Mouse (Mus musculus) embryonic facial prominence, embryonic 12.5 days (tissue): ENCODE data around the gene Nup205. TPM values are rescaled to one million over a fixed set of nuclear protein-coding genes. Genes with fewer than 3 reads are reported as not detected.
A peak's percentile ranks its signal among the peaks of the same experiment; 100 is the strongest.

Source experiments
- ATAC-seq: fragments of 200-750 bp; cut with Nextera tagmentation; 2 replicates; pipeline ENCODE4 v1.8.0; 2017; ENCODE audit not compliant: insufficient number of reproducible peaks, insufficient read depth, low FRiP score, low TSS enrichment
- H3K27ac ChIP-seq: fragments of 300-500 bp; sonication (generic); 2 replicates; pipeline ENCODE4 v1.5.1; 2016; ENCODE audit warnings: mild to moderate bottlenecking
- H3K27me3 ChIP-seq: fragments of 300-500 bp; sonication (generic); 2 replicates; pipeline ENCODE4 v1.6.1; 2016; ENCODE audit warnings: mild to moderate bottlenecking, moderate library complexity
- H3K36me3 ChIP-seq: fragments of 300-500 bp; sonication (generic); 2 replicates; pipeline ENCODE4 v1.6.1; 2016; ENCODE audit warnings: mild to moderate bottlenecking
- H3K4me1 ChIP-seq: fragments of 300-500 bp; sonication (generic); 2 replicates; pipeline ENCODE4 v1.6.1; 2016
- H3K4me2 ChIP-seq: fragments of 300-500 bp; sonication (generic); replicated peaks from 2 replicates; pipeline ENCODE4 v1.6.1; 2016; ENCODE audit warnings: mild to moderate bottlenecking, moderate library complexity
- H3K4me3 ChIP-seq: fragments of 300-500 bp; sonication (generic); 2 replicates; pipeline ENCODE4 v1.5.1; 2016; ENCODE audit warnings: mild to moderate bottlenecking
- H3K9ac ChIP-seq: fragments of 300-500 bp; sonication (generic); 2 replicates; pipeline ENCODE4 v1.6.1; 2016; ENCODE audit warnings: mild to moderate bottlenecking, moderate library complexity
- H3K9me3 ChIP-seq: fragments of 300-500 bp; sonication (generic); 2 replicates; pipeline ENCODE4 v1.6.1; 2016; ENCODE audit warnings: mild to moderate bottlenecking, moderate library complexity
- WGBS: fragments of 180-500 bp; shearing (Covaris S2); methylation state at CpG from one replicate; pipeline ENCODE4 v1.1.7; 2016; 5-methylcytosine and 5-hydroxymethylcytosine counted together
- polyA plus RNA-seq: library from polyadenylated mRNA; unstranded; fragments of >200 nt; fragmentation: Nextera tagmentation; extraction: Ambion mirVana; gene quantifications from 2 replicates; pipeline ENCODE4 v1.2.1, GENCODE M21; 2016

Gene Nup205
- polyA plus RNA-seq, 1 experiment from 2014 or later, result 45.1 TPM

DNA sequence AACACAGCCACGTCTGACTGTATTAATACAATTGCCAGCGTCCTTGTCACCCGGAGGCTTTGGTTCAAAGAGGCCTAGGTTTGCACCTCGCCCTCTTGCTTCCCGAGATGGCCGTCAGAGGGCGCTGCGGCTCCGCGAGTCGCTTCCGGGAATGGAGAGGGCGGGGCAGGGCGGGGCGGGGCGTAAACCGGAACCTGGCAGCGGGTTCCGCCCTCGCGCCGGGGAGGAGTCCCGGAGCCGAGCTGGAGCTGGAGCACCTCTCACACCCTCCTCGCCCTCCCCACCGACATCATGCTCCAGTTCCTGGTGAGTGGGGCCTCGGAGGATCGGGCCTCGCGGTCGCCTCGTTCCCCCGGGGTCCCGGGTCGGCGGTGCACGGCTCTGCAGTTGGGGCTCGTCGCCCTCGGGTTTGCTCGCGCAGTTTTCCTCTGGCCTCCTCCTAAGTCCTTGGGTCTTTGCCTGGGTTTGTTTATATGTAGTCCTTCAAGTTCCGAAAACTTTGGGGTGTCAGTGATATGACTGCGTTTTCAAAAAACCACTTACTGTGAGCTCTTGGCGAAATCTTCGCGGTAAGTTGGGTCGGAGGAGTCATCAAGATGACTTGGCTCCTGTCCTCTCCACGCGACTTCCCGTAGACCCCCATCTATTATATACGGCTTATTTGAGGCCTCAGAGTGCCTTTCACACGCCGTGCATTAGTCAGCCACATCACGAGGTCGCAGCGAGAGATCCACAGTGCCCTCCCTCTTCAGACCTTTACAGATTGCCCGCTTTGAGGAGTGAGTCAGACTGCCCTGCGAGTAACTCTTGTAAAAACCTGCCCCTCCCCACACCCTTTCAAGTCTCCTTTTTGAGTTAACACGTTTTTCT is 75.5 kb downstream of the Nup205 start:
- Histone ChIP-seq H3K4me3 (peak overlapping the region; percentile 80), H3K27ac (peak overlapping the region; percentile 86), H3K4me1 (peaks cover 35% of the 10 kb centered on the region), H3K4me2 (peak overlapping the region; percentile 72), H3K9me3 (no peaks in the 10 kb centered on the region), H3K36me3 (no peaks in the 10 kb centered on the region), H3K9ac (peak overlapping the region; percentile 86), H3K27me3 (no peaks in the 10 kb centered on the region)
- 1% methylated on average over 59 of the region's 60 CpGs for WGBS
- ATAC-seq, result peak; percentile 87

DNA sequence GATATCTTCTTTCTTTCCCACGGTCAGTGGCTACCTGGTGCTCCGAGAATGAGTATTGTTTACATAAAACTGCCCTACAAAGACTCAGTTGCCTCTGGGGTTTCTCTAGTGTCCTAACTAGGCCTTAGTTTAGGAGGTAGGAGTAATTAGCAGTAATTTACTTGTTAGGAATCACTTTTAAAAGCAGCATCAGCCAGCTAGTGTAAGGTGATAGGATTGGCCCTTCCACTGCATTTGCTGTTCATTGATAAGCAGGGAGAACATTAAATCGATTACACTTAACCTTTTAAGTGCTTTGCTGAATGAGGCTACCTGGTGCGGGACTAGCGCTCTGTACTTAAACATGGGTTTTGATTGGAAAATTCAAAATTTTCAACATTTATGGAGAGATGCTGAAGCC is 76.3 kb downstream of the Nup205 start:
- Histone ChIP-seq H3K4me3 (peak overlapping the region; percentile 80), H3K27me3 (no peaks in the 10 kb centered on the region), H3K9ac (peak overlapping the region; percentile 86), H3K36me3 (no peaks in the 10 kb centered on the region), H3K4me2 (peak overlapping the region; percentile 72), H3K9me3 (no peaks in the 10 kb centered on the region), H3K4me1 (peaks cover 37% of the 10 kb centered on the region), H3K27ac (no peak overlapping the region)
- no peak for ATAC-seq
- WGBS, result 38% methylated on average over 5 of the region's 5 CpGs

DNA sequence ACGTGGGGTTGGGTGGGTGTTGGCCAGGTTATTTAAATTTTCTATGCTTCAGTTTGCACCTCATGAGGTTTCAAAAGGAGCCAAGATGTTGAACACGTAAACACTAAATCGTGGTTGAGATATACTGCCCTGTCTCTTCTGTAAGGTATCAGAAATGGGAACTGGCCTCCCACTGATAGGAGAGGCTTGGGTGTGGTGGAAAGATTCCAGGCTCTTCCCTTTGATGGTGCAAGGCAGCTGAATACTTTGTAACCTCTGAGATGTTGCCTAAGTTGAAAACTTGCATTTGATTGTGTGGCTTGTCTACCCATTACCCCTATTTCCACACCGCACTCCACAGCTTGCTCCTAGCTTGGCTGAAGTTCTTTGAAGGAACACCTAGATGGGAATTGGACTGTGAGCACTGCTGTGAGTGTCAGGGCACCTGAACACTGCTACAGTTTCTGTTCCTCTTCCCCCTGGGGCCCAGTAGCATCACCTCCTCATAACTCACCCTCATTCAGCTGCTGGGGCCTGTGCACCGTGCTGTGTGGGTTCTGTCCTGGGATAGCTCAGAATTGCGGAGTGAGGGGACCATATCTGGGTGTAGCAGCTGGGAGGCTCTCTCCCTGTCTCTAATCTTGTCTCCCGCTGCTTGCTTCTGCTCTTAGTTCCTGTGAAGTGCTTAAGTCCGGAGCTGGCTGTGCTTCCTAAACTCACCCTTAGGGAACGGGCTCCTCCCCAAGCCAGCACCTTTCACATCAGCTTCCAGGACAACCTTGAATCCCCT is 77.1 kb downstream of the Nup205 start:
- 51% methylated on average over 9 of the region's 9 CpGs for WGBS
- Histone ChIP-seq H3K4me1 (peaks cover 37% of the 10 kb centered on the region), H3K27ac (peak overlapping the region; percentile 4), H3K9me3 (no peaks in the 10 kb centered on the region), H3K4me2 (peak overlapping the region; percentile 72), H3K27me3 (no peaks in the 10 kb centered on the region), H3K9ac (peak overlapping the region; percentile 11), H3K36me3 (no peaks in the 10 kb centered on the region), H3K4me3 (peak overlapping the region; percentile 80)
- no peak for ATAC-seq

DNA sequence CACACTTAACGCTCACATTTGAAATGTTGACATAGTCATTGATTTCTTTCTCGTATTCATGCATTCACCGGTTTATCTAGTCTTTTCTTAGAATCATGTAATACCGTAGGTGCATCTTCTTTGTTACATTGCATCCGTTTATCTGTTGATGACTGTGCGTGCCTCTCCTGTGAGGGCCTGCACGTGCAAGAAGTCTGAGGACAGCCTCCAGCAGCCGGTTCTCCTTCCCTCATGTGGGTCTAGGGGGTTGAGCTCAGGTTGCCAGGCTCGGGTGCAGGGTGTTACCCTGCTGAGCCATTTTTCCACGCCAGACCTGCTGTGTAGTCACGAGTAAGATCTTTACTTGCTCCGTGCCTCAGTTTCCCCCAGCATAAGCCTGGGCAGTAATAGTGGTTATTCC is 77.8 kb downstream of the Nup205 start:
- H3K27ac ChIP-seq, result no peak overlapping the region; the same call in 1 of the 2 replicates
- no peaks in the 10 kb centered on the region for H3K9me3 ChIP-seq
- no peaks in the 10 kb centered on the region for H3K27me3 ChIP-seq
- ATAC-seq, result no peak
- no peak overlapping the region for H3K9ac ChIP-seq
- H3K36me3 ChIP-seq, result no peaks in the 10 kb centered on the region
- H3K4me1 ChIP-seq, result peaks cover 37% of the 10 kb centered on the region
- no peak overlapping the region; the same call in 1 of the 2 replicates for H3K4me3 ChIP-seq
- H3K4me2 ChIP-seq, result peak overlapping the region; percentile 72
- WGBS, result 66% methylated on average over 12 of the region's 12 CpGs

DNA sequence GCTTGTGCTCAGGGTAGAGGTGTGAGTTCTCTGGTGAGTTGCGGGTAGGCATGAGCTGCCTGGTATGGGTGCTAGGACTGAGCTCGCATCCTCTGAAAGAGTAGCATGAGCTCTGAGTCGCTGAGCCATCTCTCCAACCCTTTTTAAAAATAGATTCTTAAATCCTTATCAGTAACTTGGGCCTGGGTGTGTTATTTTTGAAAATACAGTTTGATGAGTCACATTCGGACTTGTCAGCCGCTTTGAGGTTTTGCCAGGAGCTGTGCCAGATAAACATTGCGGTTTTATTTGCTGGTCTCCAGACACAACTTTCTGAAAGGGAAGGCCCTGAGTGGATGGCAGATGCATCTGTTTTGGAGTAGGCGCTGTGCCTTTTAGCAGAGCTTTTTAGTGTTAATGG is 79.5 kb downstream of the Nup205 start:
- H3K4me2 ChIP-seq, result no peak overlapping the region
- no peak overlapping the region for H3K9ac ChIP-seq
- WGBS, result 86% methylated on average over 7 of the region's 7 CpGs
- H3K4me3 ChIP-seq, result no peak overlapping the region
- H3K36me3 ChIP-seq, result peaks cover 11% of the 10 kb centered on the region
- no peak for ATAC-seq
- H3K27me3 ChIP-seq, result no peaks in the 10 kb centered on the region
- H3K9me3 ChIP-seq, result no peaks in the 10 kb centered on the region
- peaks cover 37% of the 10 kb centered on the region for H3K4me1 ChIP-seq
- no peak overlapping the region for H3K27ac ChIP-seq

DNA sequence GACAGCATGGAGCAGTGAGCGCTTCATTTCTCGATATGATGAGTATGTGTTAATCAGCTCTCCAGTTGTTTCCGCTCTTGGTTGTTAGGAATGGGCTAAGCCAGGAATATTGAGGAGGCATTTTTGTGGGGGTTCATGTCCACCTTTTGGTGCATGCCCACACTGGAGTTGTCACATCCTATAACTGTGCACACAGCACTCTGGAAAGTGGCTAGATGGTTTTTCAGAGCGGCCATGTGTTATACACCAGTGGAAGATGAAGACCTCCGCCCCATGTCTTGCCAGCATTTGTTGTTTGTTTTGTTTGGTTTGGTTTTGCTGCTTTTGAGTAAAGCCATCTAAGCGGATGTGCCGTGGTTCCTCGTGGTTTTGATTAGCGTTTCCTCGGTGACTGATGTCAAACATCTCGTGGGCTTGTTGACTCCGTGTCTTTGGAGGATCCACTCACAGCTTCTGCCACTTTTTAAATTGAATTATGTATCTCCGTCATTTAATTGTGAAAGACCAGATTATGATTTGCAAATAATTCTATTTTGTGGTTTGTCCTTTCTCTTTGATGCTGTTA is 80.5 kb downstream of the Nup205 start:
- peaks cover 37% of the 10 kb centered on the region for H3K4me1 ChIP-seq
- 71% methylated on average over 13 of the region's 13 CpGs for WGBS
- no peaks in the 10 kb centered on the region for H3K9me3 ChIP-seq
- no peak overlapping the region for H3K9ac ChIP-seq
- H3K36me3 ChIP-seq, result peaks cover 20% of the 10 kb centered on the region
- no peak for ATAC-seq
- no peak overlapping the region for H3K4me3 ChIP-seq
- H3K4me2 ChIP-seq, result no peak overlapping the region
- H3K27ac ChIP-seq, result no peak overlapping the region
- no peaks in the 10 kb centered on the region for H3K27me3 ChIP-seq

DNA sequence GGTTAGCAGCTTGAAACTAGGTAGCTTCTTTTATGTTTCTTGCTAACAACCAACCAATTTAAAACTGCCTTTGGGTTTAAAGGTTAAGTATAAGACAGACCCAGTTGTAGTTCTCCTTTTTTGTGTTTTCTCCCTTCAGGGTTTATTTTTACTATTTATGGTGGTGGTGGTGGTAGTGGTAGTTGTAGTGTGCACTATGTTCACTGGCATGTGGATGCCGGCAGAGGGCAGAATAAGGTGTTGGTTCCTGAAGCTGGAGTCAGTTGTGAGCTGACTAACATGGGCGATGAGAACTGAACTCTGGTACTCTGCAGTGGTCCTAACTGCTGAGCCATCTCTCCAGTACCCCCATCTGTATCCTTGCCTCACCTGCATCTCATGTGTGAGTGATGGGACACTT is 81.7 kb downstream of the Nup205 start:
- Histone ChIP-seq H3K4me3 (no peak overlapping the region), H3K9me3 (no peaks in the 10 kb centered on the region), H3K27ac (no peak overlapping the region), H3K9ac (no peak overlapping the region), H3K4me2 (no peak overlapping the region), H3K4me1 (peaks cover 31% of the 10 kb centered on the region), H3K27me3 (no peaks in the 10 kb centered on the region), H3K36me3 (peaks cover 29% of the 10 kb centered on the region)
- 92% methylated on average over 2 of the region's 2 CpGs for WGBS
- no peak for ATAC-seq

DNA sequence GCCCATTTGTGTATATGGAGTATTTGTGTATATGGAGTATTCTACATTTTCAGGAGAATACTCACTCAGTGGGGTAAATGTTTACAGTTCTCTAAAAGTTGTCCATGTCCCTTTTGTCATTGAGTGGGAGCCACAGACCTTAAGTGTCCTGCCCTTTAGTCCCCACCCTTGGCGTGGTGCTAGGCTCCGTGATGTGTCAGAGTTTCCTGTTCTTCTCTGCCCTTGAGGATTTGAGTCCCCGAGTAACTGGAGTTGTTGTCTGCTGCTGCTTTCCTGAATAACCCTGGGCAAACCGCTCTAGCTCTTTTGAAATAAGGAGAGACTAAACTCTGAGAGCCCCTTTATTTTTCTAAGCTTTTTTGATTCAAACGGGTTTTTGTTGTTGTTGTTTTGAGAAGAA is 82.3 kb downstream of the Nup205 start:
- no peaks in the 10 kb centered on the region for H3K9me3 ChIP-seq
- WGBS, result 73% methylated on average over 5 of the region's 5 CpGs
- H3K4me1 ChIP-seq, result peaks cover 25% of the 10 kb centered on the region
- H3K9ac ChIP-seq, result no peak overlapping the region
- H3K27me3 ChIP-seq, result no peaks in the 10 kb centered on the region
- no peak overlapping the region for H3K4me2 ChIP-seq
- H3K27ac ChIP-seq, result no peak overlapping the region
- H3K36me3 ChIP-seq, result peaks cover 29% of the 10 kb centered on the region
- H3K4me3 ChIP-seq, result no peak overlapping the region
- ATAC-seq, result no peak

DNA sequence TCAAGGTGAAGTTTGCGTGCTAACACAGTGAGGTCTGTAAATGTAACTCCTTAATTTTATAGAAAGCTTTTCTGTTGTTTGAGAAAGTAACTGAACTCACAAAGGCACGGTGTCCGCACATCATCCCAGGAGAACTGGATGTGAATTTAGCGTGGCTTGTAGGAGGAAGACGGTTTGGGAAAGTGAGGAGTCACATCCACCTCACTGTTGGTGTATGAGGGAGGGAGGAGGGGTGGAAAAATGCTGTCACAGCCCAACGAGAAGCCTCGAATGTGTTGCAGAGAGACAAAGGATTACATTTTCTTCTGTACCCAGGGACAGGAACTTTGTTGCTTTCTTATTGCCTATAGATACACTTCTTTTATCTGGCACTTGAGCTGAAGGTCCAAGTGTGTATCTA is 83.3 kb downstream of the Nup205 start:
- H3K36me3 ChIP-seq, result peaks cover 31% of the 10 kb centered on the region
- H3K9me3 ChIP-seq, result no peaks in the 10 kb centered on the region
- no peak overlapping the region for H3K4me2 ChIP-seq
- no peaks in the 10 kb centered on the region for H3K27me3 ChIP-seq
- no peak for ATAC-seq
- peaks cover 15% of the 10 kb centered on the region for H3K4me1 ChIP-seq
- H3K4me3 ChIP-seq, result no peak overlapping the region
- no peak overlapping the region for H3K27ac ChIP-seq
- WGBS, result 88% methylated on average over 7 of the region's 7 CpGs
- H3K9ac ChIP-seq, result no peak overlapping the region

DNA sequence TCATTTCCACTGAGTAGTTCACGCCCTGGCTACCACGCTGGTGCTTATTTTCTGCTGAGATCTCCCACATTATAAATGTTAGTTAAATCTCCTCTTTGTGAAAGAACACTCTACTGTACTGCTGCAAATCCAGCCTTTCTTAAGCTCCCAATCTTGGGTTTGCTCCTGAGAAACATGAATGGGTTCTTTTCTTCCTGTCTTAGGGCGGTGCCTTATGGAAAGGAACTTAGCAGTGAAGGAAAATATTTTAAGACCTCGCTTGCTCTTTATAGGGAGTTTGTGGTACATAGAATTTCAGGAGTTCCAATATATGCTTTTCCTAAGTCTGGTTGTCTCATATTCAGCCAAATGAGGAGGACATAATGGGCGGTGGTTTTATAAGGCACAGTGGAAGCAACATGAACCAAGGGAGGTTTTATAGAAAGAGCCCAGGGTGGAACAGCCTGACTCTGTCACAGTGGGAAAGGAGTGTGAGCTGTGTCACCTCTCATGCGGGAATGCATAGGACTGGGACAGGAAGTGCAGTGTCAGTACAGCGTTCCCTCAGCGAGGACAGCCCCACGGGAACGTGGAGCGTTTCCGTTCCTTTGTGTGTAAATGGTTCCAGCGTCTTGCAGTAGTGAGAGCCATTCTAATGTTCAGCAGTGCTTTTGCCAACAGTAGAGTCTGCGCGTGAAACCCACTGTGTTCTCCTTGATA is 88.5 kb downstream of the Nup205 start:
- ATAC-seq, result no peak
- no peak overlapping the region for H3K9ac ChIP-seq
- no peaks in the 10 kb centered on the region for H3K9me3 ChIP-seq
- H3K36me3 ChIP-seq, result peaks cover 26% of the 10 kb centered on the region
- peak overlapping the region; percentile 61; the same call in 1 of the 2 replicates for H3K27ac ChIP-seq
- H3K27me3 ChIP-seq, result no peaks in the 10 kb centered on the region
- no peak overlapping the region for H3K4me2 ChIP-seq
- 81% methylated on average over 15 of the region's 15 CpGs for WGBS
- no peak overlapping the region for H3K4me3 ChIP-seq
- no peaks in the 10 kb centered on the region for H3K4me1 ChIP-seq

DNA sequence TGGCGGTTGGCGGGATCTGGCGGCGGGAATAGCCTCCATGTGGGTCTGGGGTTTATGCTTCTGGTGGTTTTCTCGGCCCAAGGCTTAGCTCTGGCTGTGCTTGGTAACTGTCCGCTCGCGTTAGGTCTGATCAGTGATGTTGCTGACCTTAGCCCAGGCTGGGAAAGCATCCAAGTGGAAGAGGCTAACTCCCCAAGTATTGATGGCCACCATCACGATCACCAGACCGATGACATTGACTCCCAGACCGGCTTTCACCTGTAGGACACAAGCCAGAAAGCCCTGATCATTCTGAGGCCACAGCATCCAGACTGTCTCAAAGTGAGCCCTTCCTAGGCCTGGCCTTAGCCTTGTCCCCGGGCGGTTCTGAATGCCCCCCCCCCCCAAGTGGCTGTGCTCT is 91.5 kb downstream of the Nup205 start:
- 95% methylated on average over 13 of the region's 13 CpGs for WGBS
- Histone ChIP-seq H3K27ac (no peak overlapping the region), H3K27me3 (no peaks in the 10 kb centered on the region), H3K9me3 (no peaks in the 10 kb centered on the region), H3K4me3 (no peak overlapping the region), H3K4me1 (no peaks in the 10 kb centered on the region), H3K9ac (no peak overlapping the region), H3K4me2 (no peak overlapping the region), H3K36me3 (peaks cover 2% of the 10 kb centered on the region; the same call in 1 of the 2 replicates)
- ATAC-seq, result no peak
